In genomic region chr1:178529512-178530300, GRCm38 (mm10) we compare ENCODE assay signal across 8 mouse cellular contexts. TPM values are rescaled to one million over a fixed set of nuclear protein-coding genes. Genes with fewer than 3 reads are reported as not detected.
A peak's percentile ranks its signal among the peaks of the same experiment; 100 is the strongest.
DNase-seq lines count a peak whose midpoint lies in the region; ATAC-seq and TF ChIP-seq lines count a peak whose summit lies in the region.

No protein-coding gene starts in this region.

- TF ChIP-seq POLR2A in kidney, adult 2 months (IDR thresholded peaks at IDR 0.05; ENCODE audit: low read depth, low read length): no peak

- no peaks in the 10 kb centered on the region for H3K27me3 ChIP-seq in kidney, adult 2 months (replicated peaks; ENCODE audit: control insufficient read depth, insufficient read depth, low read length)
- peaks cover 55% of the 10 kb centered on the region for H3K27me3 ChIP-seq in forebrain, embryonic 10.5 days (ENCODE audit: poor library complexity, severe bottlenecking)
- H3K27me3 ChIP-seq in intestine, embryonic 15.5 days (replicated peaks): peaks cover 4% of the 10 kb centered on the region; the same call in 1 of the 2 replicates
- peaks cover 50% of the 10 kb centered on the region for H3K27me3 ChIP-seq in liver, embryonic 11.5 days (replicated peaks; ENCODE audit: control insufficient read depth, insufficient read depth, low read length)

- no peak for ATAC-seq in intestine, embryonic 15.5 days
- no peak; the same call in 1 of the 2 replicates for ATAC-seq in liver, embryonic 11.5 days (replicated peaks; ENCODE audit: low FRiP score)
- ATAC-seq in megakaryocyte-erythroid progenitor cell, adult 5-6 weeks (replicated peaks; ENCODE audit: low FRiP score, low TSS enrichment, poor library complexity, severe bottlenecking): no peak

- 1% methylated on average over 38 of the region's 38 CpGs for WGBS in kidney, adult 2 months
- WGBS in forebrain, embryonic 10.5 days: 1% methylated on average over 38 of the region's 38 CpGs
- WGBS in intestine, embryonic 15.5 days: under 1% methylated on average over 38 of the region's 38 CpGs
- 2% methylated on average over 38 of the region's 38 CpGs for WGBS in liver, embryonic 11.5 days

- H3K4me1 ChIP-seq in kidney, adult 2 months (ENCODE audit: control insufficient read depth, insufficient read depth, low read length): no peaks in the 10 kb centered on the region
- peaks cover 40% of the 10 kb centered on the region for H3K4me1 ChIP-seq in forebrain, embryonic 10.5 days
- H3K4me1 ChIP-seq in intestine, embryonic 15.5 days (replicated peaks): peaks cover 22% of the 10 kb centered on the region
- peaks cover 15% of the 10 kb centered on the region for H3K4me1 ChIP-seq in liver, embryonic 11.5 days (replicated peaks; ENCODE audit: control insufficient read depth, insufficient read depth, low read length)

- H3K27ac ChIP-seq in kidney, adult 2 months (ENCODE audit: insufficient read depth, low read depth, low read length): no peak overlapping the region
- peak overlapping the region; percentile 82 for H3K27ac ChIP-seq in forebrain, embryonic 10.5 days
- H3K27ac ChIP-seq in intestine, embryonic 15.5 days: no peak overlapping the region
- no peak overlapping the region for H3K27ac ChIP-seq in liver, embryonic 11.5 days (ENCODE audit: low read depth, low read length)

- H3K4me3 ChIP-seq in kidney, adult 2 months (ENCODE audit: insufficient read depth, low read depth, low read length): peak overlapping the region; percentile 52
- H3K4me3 ChIP-seq in forebrain, embryonic 10.5 days: peak overlapping the region; percentile 66
- H3K4me3 ChIP-seq in intestine, embryonic 15.5 days (replicated peaks): peak overlapping the region; percentile 56
- peak overlapping the region; percentile 61 for H3K4me3 ChIP-seq in liver, embryonic 11.5 days (ENCODE audit: low read depth, low read length)

- no peak for TF ChIP-seq CTCF in kidney, adult 2 months (conservative IDR thresholded peaks at IDR 0.05; ENCODE audit: insufficient read depth, insufficient read length, low read depth, low read length)

- H3K9me3 ChIP-seq in forebrain, embryonic 10.5 days: no peaks in the 10 kb centered on the region
- H3K9me3 ChIP-seq in intestine, embryonic 15.5 days: no peaks in the 10 kb centered on the region
- H3K9me3 ChIP-seq in liver, embryonic 11.5 days (ENCODE audit: control insufficient read depth, low read length): no peaks in the 10 kb centered on the region

- H3K36me3 ChIP-seq in kidney, adult 2 months (ENCODE audit: control insufficient read depth, insufficient read depth, low read length): no peaks in the 10 kb centered on the region
- H3K36me3 ChIP-seq in forebrain, embryonic 10.5 days (replicated peaks): no peaks in the 10 kb centered on the region
- no peaks in the 10 kb centered on the region for H3K36me3 ChIP-seq in intestine, embryonic 15.5 days
- no peaks in the 10 kb centered on the region for H3K36me3 ChIP-seq in liver, embryonic 11.5 days (ENCODE audit: control insufficient read depth, insufficient read depth, low read length)

- H3K9ac ChIP-seq in intestine, embryonic 15.5 days: peak overlapping the region; percentile 54
- peak overlapping the region; percentile 41 for H3K9ac ChIP-seq in liver, embryonic 11.5 days (ENCODE audit: low read depth, low read length)

- no peak for DNase-seq in kidney, adult 2 months
- DNase-seq in kidney, adult 11 months: no peak
- peak; percentile 10 to 17 for DNase-seq in adrenal gland, postnatal 36 days
- peak; percentile 47 for DNase-seq in forebrain, embryonic 10.5 days (ENCODE audit: extremely low spot score, low spot score)
- DNase-seq in liver, embryonic 11.5 days (ENCODE audit: low spot score): peak; percentile 44
- DNase-seq in ovary, postnatal 36 days (ENCODE audit: low spot score): peak; percentile 20

- H3K4me2 ChIP-seq in intestine, embryonic 15.5 days (replicated peaks): peak overlapping the region; percentile 100
- H3K4me2 ChIP-seq in liver, embryonic 11.5 days: peak overlapping the region; percentile 97

RNA-seq across cellular contexts. Expression of gene Kif26b, which starts 0.8 kb away (rescaled TPM):
- 0.91 and 0.97 TPM in 2 replicates for polyA plus RNA-seq in kidney, adult 2 months (2012; rRNA removed)
- total RNA-seq in adrenal gland, postnatal 36 days (2021): 1 to 10 TPM; 1.4 to 2.5 TPM
- 4.6 and 4.7 TPM in 2 replicates for polyA plus RNA-seq in forebrain, embryonic 10.5 days (2016; fragmentation: Nextera tagmentation; extraction: Ambion mirVana)
- 4.7 and 4.9 TPM in 2 replicates for polyA plus RNA-seq in intestine, embryonic 15.5 days (2015; fragmentation: Nextera tagmentation; extraction: Ambion mirVana)
- 2.7 TPM in 2 replicates for polyA plus RNA-seq in liver, embryonic 11.5 days (2014; fragmentation: Nextera tagmentation; extraction: Ambion mirVana)
- total RNA-seq in megakaryocyte-erythroid progenitor cell, adult 5-6 weeks (2014; fragmentation: Nextera tagmentation): 2.8 and 5.7 TPM in 2 replicates
- total RNA-seq in megakaryocyte-erythroid progenitor cell, adult 5-6 weeks (2017): 1.2 and 3.7 TPM in 2 replicates

Comparison
In these comparisons a context has a peak if more than half of its experiments do, and no peak if none do; other contexts are left out.
1. DNase-seq: peak in adrenal gland, postnatal 36 days (2 of 2), forebrain, embryonic 10.5 days (single experiment), liver, embryonic 11.5 days (single experiment) and ovary, postnatal 36 days (single experiment); none in kidney, adult 2 months (single experiment) and kidney, adult 11 months (single experiment).
2. Peak in every context shown above with its lines, with median percentiles within 50 percentile points of each other: H3K4me3 ChIP-seq.